Mouse (Mus musculus) layer of hippocampus, postnatal 25 days (tissue): ENCODE data around the gene Hspb7. TPM values are rescaled to one million over a fixed set of nuclear protein-coding genes. Genes with fewer than 3 reads are reported as not detected.

Experiments
- DNase-seq, 2 experiments: peaks; one replicate each; pipeline ENCODE4 v3.0.0; 2022; ENCODE audit warnings: mixed read lengths in 2 of 2, low spot score in 1 of 2; ENCODE audit errors: extremely low spot score in 1 of 2
- total RNA-seq, 2 experiments: library from RNA; stranded (reverse); gene quantifications; 2 replicates each; pipeline ENCODE4 v1.2.3; 2021

The Hspb7 gene
- total RNA-seq, 2 experiments from 2014 or later, result not detected

GRCm38 (mm10) chr4:141466844-141467580 is 46.4 kb downstream of the Hspb7 start:
- DNase-seq, result no peak

GRCm38 (mm10) chr4:141467581-141467927 is 47.0 kb downstream of the Hspb7 start:
- DNase-seq, result no peak

GRCm38 (mm10) chr4:141468576-141468975 is 48.0 kb downstream of the Hspb7 start:
- no peak for DNase-seq

GRCm38 (mm10) chr4:141469343-141469742 is 48.8 kb downstream of the Hspb7 start:
- DNase-seq, result no peak

GRCm38 (mm10) chr4:141471491-141471890 is 50.9 kb downstream of the Hspb7 start:
- no peak for DNase-seq

- DNase-seq, result no peak
Measured at GRCm38 (mm10) chr4:141472641-141473321, 52.2 kb downstream of the Hspb7 start.

GRCm38 (mm10) chr4:141474431-141474830 is 53.9 kb downstream of the Hspb7 start:
- DNase-seq, result no peak

Other genes with a start within 250 kb of the Hspb7 start
- gene Rsg1, start 206.8 kb upstream of the Hspb7 start, total RNA-seq, result 1 to 10 TPM; 2.7 to 4.0 TPM
- gene Arhgef19, start 181.3 kb upstream of the Hspb7 start, total RNA-seq, result 10 to 100 TPM; 15.1 to 21.6 TPM
- 1 to 10 TPM in 1 of 2 experiments, under 1 TPM in 1; 0.99 to 1.4 TPM for gene Epha2, start 119.5 kb upstream of the Hspb7 start, total RNA-seq
- 1 to 10 TPM; 2.8 to 3.1 TPM for gene Fam131c, start 52.6 kb upstream of the Hspb7 start, total RNA-seq
- under 1 TPM in 1 of 2 experiments, not detected in 1; 0.23 TPM for gene Clcnka, start 22.1 kb upstream of the Hspb7 start, total RNA-seq
- not detected for gene Clcnkb, start 4.8 kb upstream of the Hspb7 start, total RNA-seq
- gene Srarp, start 15.3 kb downstream of the Hspb7 start, total RNA-seq, result 1 to 10 TPM; 3.5 to 4.7 TPM
- 10 to 100 TPM; 32.2 to 33.6 TPM for gene Zbtb17, start 23.9 kb downstream of the Hspb7 start, total RNA-seq
- gene Spen, start 117.8 kb downstream of the Hspb7 start, total RNA-seq, result 10 to 100 TPM; 51.6 to 67.6 TPM
- 1 to 10 TPM; 1.3 to 1.5 TPM for gene Fblim1, start 185.3 kb downstream of the Hspb7 start, total RNA-seq
- gene Tmem82, start 197.9 kb downstream of the Hspb7 start, total RNA-seq, result under 1 TPM; 0.44 to 0.45 TPM
- 1 to 10 TPM; 1.8 to 3.2 TPM for gene Slc25a34, start 203.0 kb downstream of the Hspb7 start, total RNA-seq
- 10 to 100 TPM; 59.1 to 69.1 TPM for gene Plekhm2, start 244.1 kb downstream of the Hspb7 start, total RNA-seq